In genomic region chr1:64085361-64085760, GRCm38 (mm10) we compare ENCODE assay signal across 21 mouse cellular contexts. TPM values are rescaled to one million over a fixed set of nuclear protein-coding genes. Genes with fewer than 3 reads are reported as not detected.
DNase-seq lines count a peak whose midpoint lies in the region; ATAC-seq and TF ChIP-seq lines count a peak whose summit lies in the region.
"Had no signal": no experiment of that assay in that cellular context is flagged by ENCODE, and none has a peak within 500 bp of the region (broad histone marks: within the 10 kb centered on the region; RNA-seq: fewer than 3 reads in every experiment).

No protein-coding gene starts in this region.

- H3K9ac ChIP-seq in heart, adult 2 months (ENCODE audit: low read depth, low read length) = no peak overlapping the region
- no peak overlapping the region for H3K9ac ChIP-seq in kidney, embryonic 16.5 days (replicated peaks; ENCODE audit: low read length)
- no peak overlapping the region for H3K9ac ChIP-seq in MEL (ENCODE audit: control insufficient read depth, low read depth, low read length, poor library complexity, severe bottlenecking)
- H3K9ac ChIP-seq: embryonic facial prominence, embryonic 13.5 days; forebrain, postnatal 0 days; hindbrain, embryonic 14.5 days had no signal

- H3K27me3 ChIP-seq in heart, adult 2 months (ENCODE audit: control insufficient read depth, insufficient read depth, low read length) = no peaks in the 10 kb centered on the region
- H3K27me3 ChIP-seq in kidney, embryonic 16.5 days (ENCODE audit: insufficient read depth, low read length) = no peaks in the 10 kb centered on the region
- H3K27me3 ChIP-seq in MEL (ENCODE audit: control insufficient read depth in 1 of 2, insufficient read depth in 2 of 2, low read length in 2 of 2) = no peaks in the 10 kb centered on the region
- H3K27me3 ChIP-seq: embryonic facial prominence, embryonic 13.5 days; Patski had no signal

- TF ChIP-seq RAD21 in MEL (IDR thresholded peaks at IDR 0.05; ENCODE audit: low read depth, low read length) = no peak

- peaks cover 63% of the 10 kb centered on the region for H3K36me3 ChIP-seq in heart, adult 2 months (ENCODE audit: control insufficient read depth, insufficient read depth, low read length)
- no peaks in the 10 kb centered on the region for H3K36me3 ChIP-seq in kidney, embryonic 16.5 days (ENCODE audit: insufficient read depth, low read length)
- peaks cover 0 to 49% of the 10 kb centered on the region in 2 experiments; a peak in 3 of 4 replicates for H3K36me3 ChIP-seq in MEL (ENCODE audit: control insufficient read depth in 1 of 2, insufficient read depth in 2 of 2, low read length in 2 of 2)
- H3K36me3 ChIP-seq: embryonic facial prominence, embryonic 13.5 days had no signal

- peaks cover 23% of the 10 kb centered on the region for H3K4me1 ChIP-seq in heart, adult 2 months (ENCODE audit: control insufficient read depth, insufficient read depth, low read length)
- H3K4me1 ChIP-seq in kidney, embryonic 16.5 days (ENCODE audit: insufficient read depth, low read length) = peaks cover 37% of the 10 kb centered on the region
- peaks cover 17 to 28% of the 10 kb centered on the region in 2 experiments for H3K4me1 ChIP-seq in MEL (ENCODE audit: control insufficient read depth in 1 of 2, insufficient read depth in 2 of 2, low read length in 2 of 2)

- no peak overlapping the region for H3K4me2 ChIP-seq in kidney, embryonic 16.5 days (replicated peaks; ENCODE audit: low read depth, low read length)
- H3K4me2 ChIP-seq: embryonic facial prominence, embryonic 13.5 days; heart, embryonic 11.5 days; hindbrain, embryonic 14.5 days had no signal

- no peak for ATAC-seq in kidney, embryonic 16.5 days (ENCODE audit: low FRiP score, low TSS enrichment)
- ATAC-seq in inflammation-experienced regulatory T-cells, adult 6 months = peak; percentile 28
- ATAC-seq: forebrain, embryonic 14.5 days; forebrain, postnatal 0 days; intestine, embryonic 16.5 days; Patski had no signal

- WGBS in heart, adult 2 months = 71% methylated on average over 4 of the region's 4 CpGs
- WGBS in kidney, embryonic 16.5 days = 61% methylated on average over 4 of the region's 4 CpGs

- TF ChIP-seq POLR2A in heart, adult 2 months (IDR thresholded peaks at IDR 0.05; ENCODE audit: insufficient read depth, low read depth, low read length) = no peak
- TF ChIP-seq POLR2A in MEL (IDR thresholded peaks at IDR 0.05; ENCODE audit: control insufficient read depth in 1 of 2, insufficient read depth in 1 of 2, low read depth in 1 of 2, low read length in 2 of 2, poor library complexity in 1 of 2) = no peak

- no peak for DNase-seq in heart, adult 2 months
- DNase-seq in heart, postnatal 4 days = no peak
- peak; percentile 59 for DNase-seq in kidney, adult 9 months
- DNase-seq in MEL (ENCODE audit: low read depth, low spot score) = no peak
- no peak for DNase-seq in cerebellum, postnatal 4 days (ENCODE audit: low spot score in 2 of 2)
- DNase-seq in heart, postnatal 25 days (ENCODE audit: low spot score) = no peak
- DNase-seq: adrenal gland, postnatal 10 days; adrenal gland, postnatal 36 days; cerebellum, adult 9-10 months; forebrain, postnatal 0 days; gastrocnemius, postnatal 10 days; gastrocnemius, postnatal 36 days; heart, postnatal 36 days had no signal

- H3K27ac ChIP-seq in heart, adult 2 months = peak overlapping the region; percentile 52
- H3K27ac ChIP-seq in kidney, embryonic 16.5 days (ENCODE audit: low read length) = no peak overlapping the region
- H3K27ac ChIP-seq in MEL (ENCODE audit: control insufficient read depth, low read depth, low read length) = peak overlapping the region; percentile 4; the same call in 1 of the 2 replicates
- H3K27ac ChIP-seq: embryonic facial prominence, embryonic 13.5 days; hindbrain, embryonic 14.5 days had no signal

- intact Hi-C loops in heart, adult 2 months (cut with DNase I) = loop anchor here (5.0 kb wide), 1 partner anchor 137 kb away; no protein-coding TSS in a partner anchor
- intact Hi-C loops in heart, postnatal 25 days (cut with DNase I) = no loop called here

- no peaks in the 10 kb centered on the region for H3K9me3 ChIP-seq in kidney, embryonic 16.5 days (ENCODE audit: low read length)
- no peaks in the 10 kb centered on the region for H3K9me3 ChIP-seq in MEL (replicated peaks; ENCODE audit: insufficient read depth, low read length)
- H3K9me3 ChIP-seq: embryonic facial prominence, embryonic 13.5 days had no signal

- TF ChIP-seq CTCF in heart, adult 2 months (IDR thresholded peaks at IDR 0.05) = no peak
- TF ChIP-seq CTCF in MEL (IDR thresholded peaks at IDR 0.05 in 2 of 3, conservative IDR thresholded peaks at IDR 0.05 in 1 of 3; ENCODE audit: control insufficient read depth in 1 of 3, insufficient read depth in 1 of 3, low read depth in 2 of 3, low read length in 3 of 3, poor library complexity in 1 of 3, severe bottlenecking in 1 of 3) = no peak

- no peak for TF ChIP-seq EP300 in heart, adult 2 months (IDR thresholded peaks at IDR 0.05; ENCODE audit: insufficient read depth, low read depth, low read length)
- no peak for TF ChIP-seq EP300 in MEL (IDR thresholded peaks at IDR 0.05; ENCODE audit: low read depth in 1 of 2, low read length in 2 of 2)

- H3K79me2 ChIP-seq in heart, adult 2 months (replicated peaks; ENCODE audit: control insufficient read depth, insufficient read depth, low read length) = peaks cover 12% of the 10 kb centered on the region
- peaks cover 3% of the 10 kb centered on the region; the same call in 1 of the 2 replicates for H3K79me2 ChIP-seq in MEL (ENCODE audit: control insufficient read depth, insufficient read depth, low read length, poor library complexity)

- H3K4me3 ChIP-seq in heart, adult 2 months = no peak overlapping the region
- H3K4me3 ChIP-seq in kidney, embryonic 16.5 days (ENCODE audit: low read length) = no peak overlapping the region
- H3K4me3 ChIP-seq in MEL (ENCODE audit: control insufficient read depth in 1 of 2, insufficient read depth in 1 of 2, low read depth in 2 of 2, low read length in 2 of 2) = no peak overlapping the region
- H3K4me3 ChIP-seq: embryonic facial prominence, embryonic 13.5 days had no signal

TF ChIP-seq in MEL, 35 proteins besides CTCF, POLR2A, EP300 and RAD21:
- TF ChIP-seq ZC3H11A (IDR thresholded peaks at IDR 0.05; ENCODE audit: low read depth, low read length) (no peak), E2F4 (IDR thresholded peaks at IDR 0.05; ENCODE audit: borderline replicate concordance, low read depth, low read length) (no peak), BHLHE40 (IDR thresholded peaks at IDR 0.05; ENCODE audit: borderline replicate concordance, low read depth, low read length) (no peak), JUND (IDR thresholded peaks at IDR 0.05; ENCODE audit: low read depth, low read length) (no peak), KAT2A (conservative IDR thresholded peaks at IDR 0.05; ENCODE audit: low read depth, low read length) (no peak), NRF1 (IDR thresholded peaks at IDR 0.05; ENCODE audit: insufficient read depth, low read depth, low read length, poor library complexity, severe bottlenecking) (no peak), ETS1 (IDR thresholded peaks at IDR 0.05; ENCODE audit: low read depth, low read length) (no peak), TBP (IDR thresholded peaks at IDR 0.05; ENCODE audit: low read depth, low read length) (no peak), SMC3 (IDR thresholded peaks at IDR 0.05; ENCODE audit: low read depth, low read length) (no peak), ZMIZ1 (IDR thresholded peaks at IDR 0.05; ENCODE audit: low read depth, low read length) (no peak), MEF2A (IDR thresholded peaks at IDR 0.05; ENCODE audit: extremely low read depth, insufficient replicate concordance, low read depth, low read length, poor library complexity, severe bottlenecking) (no peak)

RNA-seq across cellular contexts. Expression of gene Klf7, which starts 36.7 kb away (rescaled TPM):
- 10 to 100 TPM; 18.4 to 18.9 TPM for total RNA-seq in heart, adult 2 months (2021)
- polyA plus RNA-seq in heart, adult 2 months (2012; rRNA removed) = 10.3 and 15.7 TPM in 2 replicates
- 10 to 100 TPM; 29.4 to 29.6 TPM for total RNA-seq in heart, postnatal 4 days (2021)
- 23.6 and 26.8 TPM in 2 replicates for polyA plus RNA-seq in kidney, embryonic 16.5 days (2015; fragmentation: Nextera tagmentation; extraction: Ambion mirVana)
- total RNA-seq in MEL (2012; rRNA removed) = 1.6 and 2.7 TPM in 2 replicates
- polyA plus RNA-seq in MEL (2012; ENCODE audit: insufficient read depth in 1 of 2, insufficient read length in 2 of 2, low read depth in 1 of 2, low replicate concordance in 2 of 2, missing spikeins in 1 of 2) = 1 to 10 TPM in 1 of 2 experiments, not detected in 1; 3.1 TPM
- polyA plus RNA-seq in inflammation-experienced regulatory T-cells, adult 6 months (2017; shearing (Covaris generic)) = 10 to 100 TPM in 2 of 3 experiments, 1 to 10 TPM in 1; 6.6 to 22.4 (median 21.6) TPM
- total RNA-seq in heart, postnatal 25 days (2021) = 10 to 100 TPM; 18.2 to 19.1 TPM
